Mouse (Mus musculus): ENCODE measurements around the gene Sit1. TPM values are rescaled to one million over a fixed set of nuclear protein-coding genes. Genes with fewer than 3 reads are reported as not detected.
A peak's percentile ranks its signal among the peaks of the same experiment; 100 is the strongest.

Gene Sit1
- polyA plus RNA-seq, 1 experiment from 2014 or later = not detected

GRCm38 (mm10) chr4:43473636-43474035 is 9.9 kb downstream of the Sit1 start:
- H3K4me1 ChIP-seq (ENCODE audit: control insufficient read depth, insufficient read depth, low read length) = no peaks in the 10 kb centered on the region
- no peak for ATAC-seq (ENCODE audit: insufficient number of reproducible peaks, low FRiP score, low TSS enrichment, low read depth)
- H3K4me2 ChIP-seq (ENCODE audit: low read depth, severe bottlenecking) = no peak overlapping the region
- H3K9me3 ChIP-seq (ENCODE audit: control insufficient read depth, low read length) = no peaks in the 10 kb centered on the region
- DNase-seq (ENCODE audit: low spot score) = no peak
- H3K9ac ChIP-seq (ENCODE audit: low read length) = no peak overlapping the region
- H3K36me3 ChIP-seq (ENCODE audit: control insufficient read depth, insufficient read depth, low read length) = no peaks in the 10 kb centered on the region
- no peak overlapping the region for H3K27ac ChIP-seq (replicated peaks; ENCODE audit: low read depth, low read length)
- H3K4me3 ChIP-seq (ENCODE audit: low read depth, low read length) = no peak overlapping the region
- WGBS = 84% methylated on average over 1 of the region's 1 CpGs
- H3K27me3 ChIP-seq (ENCODE audit: control insufficient read depth, insufficient read depth, low read length) = no peaks in the 10 kb centered on the region

- no peak overlapping the region for H3K27ac ChIP-seq (replicated peaks; ENCODE audit: low read depth, low read length)
- H3K4me1 ChIP-seq (ENCODE audit: control insufficient read depth, insufficient read depth, low read length) = no peaks in the 10 kb centered on the region
- H3K27me3 ChIP-seq (ENCODE audit: control insufficient read depth, insufficient read depth, low read length) = no peaks in the 10 kb centered on the region
- DNase-seq (ENCODE audit: low spot score) (no peak), ATAC-seq (ENCODE audit: insufficient number of reproducible peaks, low FRiP score, low TSS enrichment, low read depth) (no peak)
- no peak overlapping the region for H3K9ac ChIP-seq (ENCODE audit: low read length)
- no peak overlapping the region for H3K4me2 ChIP-seq (ENCODE audit: low read depth, severe bottlenecking)
- H3K36me3 ChIP-seq (ENCODE audit: control insufficient read depth, insufficient read depth, low read length) = no peaks in the 10 kb centered on the region
- H3K4me3 ChIP-seq (ENCODE audit: low read depth, low read length) = no peak overlapping the region
- H3K9me3 ChIP-seq (ENCODE audit: control insufficient read depth, low read length) = no peaks in the 10 kb centered on the region
- 94% methylated on average over 10 of the region's 10 CpGs for whole genome bisulfite sequencing
These were observed 13.2 kb downstream of the Sit1 start for GRCm38 (mm10) chr4:43470301-43470700.

- no peak overlapping the region for H3K4me3 ChIP-seq (ENCODE audit: low read depth, low read length)
- no peak for ATAC-seq (ENCODE audit: insufficient number of reproducible peaks, low FRiP score, low TSS enrichment, low read depth)
- WGBS = 87% methylated on average over 7 of the region's 7 CpGs
- no peaks in the 10 kb centered on the region for H3K9me3 ChIP-seq (ENCODE audit: control insufficient read depth, low read length)
- H3K9ac ChIP-seq (ENCODE audit: low read length) = no peak overlapping the region
- no peak for DNase-seq (ENCODE audit: low spot score)
- H3K27me3 ChIP-seq (ENCODE audit: control insufficient read depth, insufficient read depth, low read length) = no peaks in the 10 kb centered on the region
- H3K4me2 ChIP-seq (ENCODE audit: low read depth, severe bottlenecking) = no peak overlapping the region
- no peaks in the 10 kb centered on the region for H3K4me1 ChIP-seq (ENCODE audit: control insufficient read depth, insufficient read depth, low read length)
- H3K27ac ChIP-seq (replicated peaks; ENCODE audit: low read depth, low read length) = no peak overlapping the region
- H3K36me3 ChIP-seq (ENCODE audit: control insufficient read depth, insufficient read depth, low read length) = no peaks in the 10 kb centered on the region
These were observed 16.7 kb downstream of the Sit1 start for GRCm38 (mm10) chr4:43466872-43467271.

GRCm38 (mm10) chr4:43465935-43466334 is 17.6 kb downstream of the Sit1 start:
- Histone ChIP-seq H3K4me2 (ENCODE audit: low read depth, severe bottlenecking) (no peak overlapping the region), H3K27ac (replicated peaks; ENCODE audit: low read depth, low read length) (no peak overlapping the region), H3K27me3 (ENCODE audit: control insufficient read depth, insufficient read depth, low read length) (no peaks in the 10 kb centered on the region), H3K4me1 (ENCODE audit: control insufficient read depth, insufficient read depth, low read length) (no peaks in the 10 kb centered on the region), H3K4me3 (ENCODE audit: low read depth, low read length) (no peak overlapping the region), H3K36me3 (ENCODE audit: control insufficient read depth, insufficient read depth, low read length) (no peaks in the 10 kb centered on the region), H3K9ac (ENCODE audit: low read length) (no peak overlapping the region), H3K9me3 (ENCODE audit: control insufficient read depth, low read length) (no peaks in the 10 kb centered on the region)
- no peak for ATAC-seq (ENCODE audit: insufficient number of reproducible peaks, low FRiP score, low TSS enrichment, low read depth)
- no peak for DNase-seq (ENCODE audit: low spot score)
- 89% methylated on average over 6 of the region's 6 CpGs for WGBS

- Histone ChIP-seq H3K27me3 (ENCODE audit: control insufficient read depth, insufficient read depth, low read length) (no peaks in the 10 kb centered on the region), H3K9me3 (ENCODE audit: control insufficient read depth, low read length) (no peaks in the 10 kb centered on the region), H3K4me3 (ENCODE audit: low read depth, low read length) (no peak overlapping the region), H3K4me1 (ENCODE audit: control insufficient read depth, insufficient read depth, low read length) (no peaks in the 10 kb centered on the region), H3K9ac (ENCODE audit: low read length) (no peak overlapping the region), H3K27ac (replicated peaks; ENCODE audit: low read depth, low read length) (no peak overlapping the region), H3K36me3 (ENCODE audit: control insufficient read depth, insufficient read depth, low read length) (no peaks in the 10 kb centered on the region), H3K4me2 (ENCODE audit: low read depth, severe bottlenecking) (no peak overlapping the region)
- DNase-seq (ENCODE audit: low spot score) = no peak
- ATAC-seq (ENCODE audit: insufficient number of reproducible peaks, low FRiP score, low TSS enrichment, low read depth) = no peak
- 92% methylated on average over 5 of the region's 5 CpGs for WGBS
These were observed 20.4 kb downstream of the Sit1 start for GRCm38 (mm10) chr4:43463102-43463501.

- ATAC-seq (ENCODE audit: insufficient number of reproducible peaks, low FRiP score, low TSS enrichment, low read depth) (no peak), DNase-seq (ENCODE audit: low spot score) (no peak)
- Histone ChIP-seq H3K4me1 (ENCODE audit: control insufficient read depth, insufficient read depth, low read length) (no peaks in the 10 kb centered on the region), H3K36me3 (ENCODE audit: control insufficient read depth, insufficient read depth, low read length) (no peaks in the 10 kb centered on the region), H3K27ac (replicated peaks; ENCODE audit: low read depth, low read length) (no peak overlapping the region), H3K27me3 (ENCODE audit: control insufficient read depth, insufficient read depth, low read length) (peaks cover 30% of the 10 kb centered on the region), H3K4me2 (ENCODE audit: low read depth, severe bottlenecking) (no peak overlapping the region), H3K4me3 (ENCODE audit: low read depth, low read length) (no peak overlapping the region), H3K9ac (ENCODE audit: low read length) (no peak overlapping the region), H3K9me3 (ENCODE audit: control insufficient read depth, low read length) (no peaks in the 10 kb centered on the region)
- WGBS = 21% methylated on average over 8 of the region's 8 CpGs
These were observed 26.4 kb downstream of the Sit1 start for GRCm38 (mm10) chr4:43457124-43457523.

- no peak for ATAC-seq (ENCODE audit: insufficient number of reproducible peaks, low FRiP score, low TSS enrichment, low read depth)
- DNase-seq (ENCODE audit: low spot score) = no peak
- peaks cover 30% of the 10 kb centered on the region for H3K27me3 ChIP-seq (ENCODE audit: control insufficient read depth, insufficient read depth, low read length)
- H3K9ac ChIP-seq (ENCODE audit: low read length) = no peak overlapping the region
- no peaks in the 10 kb centered on the region for H3K9me3 ChIP-seq (ENCODE audit: control insufficient read depth, low read length)
- no peaks in the 10 kb centered on the region for H3K36me3 ChIP-seq (ENCODE audit: control insufficient read depth, insufficient read depth, low read length)
- H3K4me3 ChIP-seq (ENCODE audit: low read depth, low read length) = no peak overlapping the region
- H3K4me2 ChIP-seq (ENCODE audit: low read depth, severe bottlenecking) = no peak overlapping the region
- H3K27ac ChIP-seq (replicated peaks; ENCODE audit: low read depth, low read length) = no peak overlapping the region
- WGBS = 19% methylated on average over 4 of the region's 4 CpGs
- H3K4me1 ChIP-seq (ENCODE audit: control insufficient read depth, insufficient read depth, low read length) = no peaks in the 10 kb centered on the region
These were observed 27.1 kb downstream of the Sit1 start for GRCm38 (mm10) chr4:43456470-43456869.

GRCm38 (mm10) chr4:43454041-43454836 is 29.3 kb downstream of the Sit1 start, which contains the start of gene Cd72:
Cd72 (minus strand) TSS chr4:43454628.
- Histone ChIP-seq H3K4me3 (ENCODE audit: low read depth, low read length) (peak within 1 kb of the TSS; percentile 14), H3K4me2 (ENCODE audit: low read depth, severe bottlenecking) (peak within 1 kb of the TSS; percentile 44), H3K9ac (ENCODE audit: low read length) (peak within 1 kb of the TSS; percentile 45; the same call in 1 of the 2 replicates), H3K4me1 (ENCODE audit: control insufficient read depth, insufficient read depth, low read length) (no peaks in the 10 kb centered on the region), H3K9me3 (ENCODE audit: control insufficient read depth, low read length) (no peaks in the 10 kb centered on the region), H3K36me3 (ENCODE audit: control insufficient read depth, insufficient read depth, low read length) (no peaks in the 10 kb centered on the region), H3K27me3 (ENCODE audit: control insufficient read depth, insufficient read depth, low read length) (peaks cover 30% of the 10 kb centered on the region), H3K27ac (replicated peaks; ENCODE audit: low read depth, low read length) (no peak within 1 kb of the TSS)
- ATAC-seq (ENCODE audit: insufficient number of reproducible peaks, low FRiP score, low TSS enrichment, low read depth) (no peak), DNase-seq (ENCODE audit: low spot score) (no peak)
- 27% methylated on average over 20 of the region's 20 CpGs for WGBS

Measured in limb, embryonic 11.5 days (tissue).